Mouse (Mus musculus) frontal cortex, adult (tissue): ENCODE data around the gene Gm10799.
A peak's percentile ranks its signal among the peaks of the same experiment; 100 is the strongest.
"Not testable (repeated sequence)": the region's sequence is repeated elsewhere in the genome, so short reads cannot be mapped to it uniquely, and the experiment has no call there.

ENCODE experiments used
- ATAC-seq: cut with Nextera tagmentation; 2 replicates; pipeline ENCODE4 v1.9.2; 2017; ENCODE audit warnings: mild to moderate bottlenecking, moderate library complexity, mixed read lengths; ENCODE audit not compliant: low TSS enrichment

The Gm10799 gene

GRCm38 (mm10) chr2:104068450-104068849, at the start of gene Gm10799:
Gm10799 (minus strand) TSS chr2:104068550.
- not testable (repeated sequence) for ATAC-seq

- not testable (repeated sequence) for ATAC-seq
Observed at GRCm38 (mm10) chr2:104117173-104117572, 48.8 kb upstream of the Gm10799 start.

- ATAC-seq = no peak
Observed at GRCm38 (mm10) chr2:104114898-104115297, 46.5 kb upstream of the Gm10799 start.

- ATAC-seq = not testable (repeated sequence)
Observed at GRCm38 (mm10) chr2:104113563-104113962, 45.2 kb upstream of the Gm10799 start.

- ATAC-seq = not testable (repeated sequence)
Observed at GRCm38 (mm10) chr2:104111170-104111797, 42.9 kb upstream of the Gm10799 start.

- ATAC-seq = no peak
Observed at GRCm38 (mm10) chr2:104110031-104110430, 41.7 kb upstream of the Gm10799 start.

GRCm38 (mm10) chr2:104109528-104109927, 41.2 kb upstream of the Gm10799 start:
- ATAC-seq = no peak

- ATAC-seq = not testable (repeated sequence)
Observed at GRCm38 (mm10) chr2:104109021-104109420, 40.7 kb upstream of the Gm10799 start.

GRCm38 (mm10) chr2:104104800-104105199, 36.5 kb upstream of the Gm10799 start:
- ATAC-seq = no peak

- ATAC-seq = no peak
Observed at GRCm38 (mm10) chr2:104099946-104100345, 31.6 kb upstream of the Gm10799 start.

GRCm38 (mm10) chr2:104099231-104099585, 30.9 kb upstream of the Gm10799 start:
- no peak for ATAC-seq

- ATAC-seq = no peak
Observed at GRCm38 (mm10) chr2:104098529-104099230, 30.3 kb upstream of the Gm10799 start.

- ATAC-seq = not testable (repeated sequence)
Observed at GRCm38 (mm10) chr2:104097396-104097795, 29.0 kb upstream of the Gm10799 start.

GRCm38 (mm10) chr2:104096796-104097195, 28.4 kb upstream of the Gm10799 start:
- not testable (repeated sequence) for ATAC-seq

- no peak for ATAC-seq
Observed at GRCm38 (mm10) chr2:104096256-104096655, 27.9 kb upstream of the Gm10799 start.

- peak; percentile 91 for ATAC-seq
Observed at GRCm38 (mm10) chr2:104095741-104096213, 27.4 kb upstream of the Gm10799 start, which contains the start of gene Cd59a. Cd59a (plus strand) TSS chr2:104095801.

GRCm38 (mm10) chr2:104093305-104093704, 25.0 kb upstream of the Gm10799 start:
- no peak for ATAC-seq

- not testable (repeated sequence) for ATAC-seq
Observed at GRCm38 (mm10) chr2:104087562-104087961, 19.2 kb upstream of the Gm10799 start.

GRCm38 (mm10) chr2:104084027-104084426, 15.7 kb upstream of the Gm10799 start:
- ATAC-seq = not testable (repeated sequence)

GRCm38 (mm10) chr2:104082474-104082873, 14.1 kb upstream of the Gm10799 start:
- ATAC-seq = no peak

- not testable (repeated sequence) for ATAC-seq
Observed at GRCm38 (mm10) chr2:104081436-104082050, 13.2 kb upstream of the Gm10799 start.

- not testable (repeated sequence) for ATAC-seq
Observed at GRCm38 (mm10) chr2:104078285-104078684, 9.9 kb upstream of the Gm10799 start.
